Mouse (Mus musculus) cerebellum, postnatal 25 days (tissue): Measurements from ENCODE around the gene Rffl.
"Not testable (repeated sequence)": the region's sequence is repeated elsewhere in the genome, so short reads cannot be mapped to it uniquely, and the experiment has no call there.

ENCODE experiments used
- DNase-seq, 2 experiments: peaks; one replicate each; pipeline ENCODE4 v3.0.0; 2021; ENCODE audit warnings: mixed read lengths in 2 of 2

The Rffl gene

DNA sequence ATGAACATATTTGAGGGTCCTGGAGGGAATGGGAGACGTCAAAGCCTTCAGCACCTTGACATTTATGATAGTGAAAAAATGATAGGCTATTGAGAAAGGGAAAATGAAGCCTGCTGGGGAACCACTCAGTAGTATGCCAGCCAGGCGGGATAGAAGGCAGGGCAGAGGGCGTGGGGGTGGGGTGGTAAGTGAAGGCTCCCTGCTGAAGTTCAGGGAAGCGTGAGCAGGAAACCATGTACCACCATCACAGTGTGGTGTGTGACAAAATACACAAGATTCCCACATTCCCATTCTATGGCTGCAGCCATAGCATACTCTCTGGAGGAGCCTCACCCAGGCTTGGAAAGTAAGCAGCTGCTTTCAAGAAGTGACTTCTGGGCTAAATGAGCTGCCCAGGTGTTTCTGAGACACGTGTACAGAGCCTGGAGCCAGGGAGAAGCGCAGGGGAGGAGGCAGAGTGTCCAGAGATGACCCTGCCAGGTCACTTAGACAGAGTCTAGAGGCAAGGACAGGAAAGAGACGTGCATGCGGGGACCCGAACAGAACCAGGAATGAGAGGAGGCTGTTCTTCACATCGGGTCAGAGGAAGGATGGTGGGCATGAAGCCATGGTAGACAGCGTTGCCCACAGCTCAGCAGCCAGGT, 26.1 kb downstream of the Rffl start:
- no peak for DNase-seq

DNA sequence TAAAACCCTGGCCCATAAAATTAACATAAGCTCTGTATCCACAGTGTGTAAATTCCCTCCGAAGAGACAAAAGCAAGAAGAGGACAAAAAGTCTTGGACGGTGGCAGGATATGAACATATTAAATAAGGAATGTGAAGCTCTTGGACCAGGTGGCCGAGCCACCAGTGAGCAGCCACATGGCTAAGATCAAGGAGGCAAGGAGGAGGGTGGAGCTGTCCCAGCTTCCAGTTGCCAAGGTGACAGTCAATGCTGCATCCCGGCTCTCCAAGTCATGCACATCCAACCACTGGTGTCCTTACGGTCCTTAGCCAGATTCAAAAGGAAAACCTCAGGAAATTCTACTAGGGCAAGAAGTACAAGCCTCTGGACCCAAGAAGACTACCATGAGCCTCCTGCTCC, 32.5 kb downstream of the Rffl start:
- peak in 1 of 2 experiments; percentile 8 for DNase-seq

GRCm38 (mm10) chr11:82837848-82838247, 33.2 kb downstream of the Rffl start:
- DNase-seq, result peak in 1 of 2 experiments; percentile 8

DNA sequence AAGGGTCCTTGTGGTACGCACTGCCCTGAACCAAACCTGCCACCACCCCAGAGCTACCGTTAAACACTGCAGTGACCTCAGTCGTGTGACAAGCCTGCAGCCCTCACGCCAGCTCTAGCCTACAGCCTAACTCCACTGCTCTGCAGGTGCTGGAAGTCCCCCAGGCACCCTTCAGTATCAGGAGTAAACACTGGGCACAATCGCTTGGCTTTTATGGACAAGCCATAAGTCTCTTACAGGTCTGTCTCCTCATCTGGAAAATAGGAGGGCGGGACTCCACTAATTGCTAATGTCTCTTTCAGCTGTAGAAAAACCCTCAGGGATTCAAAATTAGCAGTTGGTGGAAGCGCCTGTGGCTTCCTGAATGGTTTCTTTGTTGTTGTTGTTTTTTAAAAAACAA, 33.8 kb downstream of the Rffl start:
- no peak for DNase-seq

DNA sequence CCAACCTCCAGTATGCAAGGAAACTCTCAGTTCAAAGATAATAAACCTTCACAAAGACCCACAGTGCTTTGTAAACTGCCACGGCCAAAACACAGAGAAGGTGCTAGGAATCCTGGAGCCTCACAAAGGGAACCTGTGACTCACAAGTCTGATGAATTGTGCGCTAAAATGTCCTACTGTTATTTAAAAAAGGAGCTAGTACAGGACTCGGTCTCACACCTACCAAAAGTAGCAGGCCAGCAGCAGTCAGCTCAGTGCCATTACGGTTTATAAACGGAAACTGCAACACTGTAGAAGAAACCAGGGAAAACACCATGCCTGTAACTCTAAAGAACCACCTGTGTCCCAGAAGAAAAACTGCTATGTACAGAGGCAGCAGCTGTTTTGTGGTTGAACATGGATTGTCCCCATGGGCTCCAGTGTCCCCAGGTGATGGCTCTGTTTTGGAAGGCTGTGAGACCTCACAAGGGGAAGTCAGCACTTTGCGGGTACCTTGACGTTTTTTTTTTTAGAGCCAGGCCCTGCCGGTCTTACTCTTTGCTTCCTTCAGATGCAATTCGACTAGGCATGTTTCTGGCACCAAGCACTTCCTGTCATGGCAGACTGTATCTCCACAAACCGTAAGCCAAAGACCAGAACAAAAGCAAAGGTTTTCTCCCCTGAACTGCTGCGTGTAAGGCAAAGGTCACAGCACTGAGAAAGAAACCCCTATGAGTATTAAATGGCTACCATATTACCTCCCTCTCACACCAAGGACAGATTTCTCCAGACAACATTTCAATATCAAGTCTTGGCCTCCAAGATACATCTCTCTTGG, 35.2 kb downstream of the Rffl start:
- no peak for DNase-seq

DNA sequence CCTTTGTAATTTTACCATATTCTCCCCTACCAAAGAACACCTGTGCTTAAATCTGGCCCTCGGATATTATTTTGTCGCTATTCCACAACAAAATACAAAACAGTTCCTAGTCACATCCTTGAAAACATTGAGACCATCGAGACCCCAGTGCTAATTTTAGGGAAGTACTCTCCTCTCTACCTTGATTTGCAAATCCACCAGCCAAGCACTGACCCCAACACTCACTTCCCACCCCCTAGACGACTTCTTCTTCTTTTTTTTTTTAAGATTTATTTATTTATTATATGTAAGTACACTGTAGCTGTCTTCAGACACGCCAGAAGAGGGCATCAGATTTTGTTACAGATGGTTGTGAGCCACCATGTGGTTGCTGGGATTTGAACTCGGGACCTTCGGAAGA, 36.7 kb downstream of the Rffl start:
- DNase-seq, result not testable (repeated sequence)

- DNase-seq, result no peak
Observed at GRCm38 (mm10) chr11:82833929-82834328, 37.1 kb downstream of the Rffl start.

GRCm38 (mm10) chr11:82832402-82832801, 38.6 kb downstream of the Rffl start:
- not testable (repeated sequence) for DNase-seq

DNA sequence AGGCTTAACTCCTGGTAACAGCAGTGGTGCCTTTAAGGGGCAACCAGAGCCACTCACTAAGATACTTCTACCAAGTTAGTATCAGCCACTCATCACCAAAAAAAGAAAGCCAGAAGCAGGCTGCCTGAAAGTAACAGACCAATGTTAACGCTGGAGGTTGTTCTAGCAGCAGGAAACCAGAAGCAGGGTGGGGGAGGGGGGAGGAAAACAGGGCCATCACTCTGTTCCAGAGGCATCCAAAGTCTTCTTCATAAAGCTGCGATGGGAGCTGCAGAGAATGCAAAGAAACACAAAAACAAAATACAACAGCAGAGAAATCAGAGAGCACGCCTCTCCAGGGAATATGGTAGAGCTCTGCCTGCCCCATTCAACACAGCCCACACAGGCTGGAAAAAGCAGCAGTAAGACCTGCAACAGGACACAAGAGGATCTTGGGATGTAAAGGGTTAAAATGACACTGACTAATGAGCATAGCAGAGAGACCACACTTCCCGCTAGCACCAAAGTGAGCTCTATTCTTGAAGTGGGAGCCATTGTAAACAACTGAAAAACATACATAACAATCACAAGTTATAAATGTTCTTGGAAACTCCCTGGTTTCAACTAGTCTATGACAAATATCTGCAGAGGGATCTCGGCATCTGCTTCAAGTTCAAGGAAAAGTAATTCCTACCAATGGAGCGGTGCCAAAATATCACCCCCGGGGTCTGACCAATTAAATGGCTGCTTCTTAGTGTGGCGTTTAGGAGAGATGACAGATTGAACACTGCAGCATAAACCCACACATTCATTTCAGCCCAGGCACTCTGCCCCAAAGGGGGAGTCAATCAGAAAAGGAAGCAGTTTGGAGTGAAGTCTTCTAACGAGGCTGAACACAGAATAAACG, 39.8 kb downstream of the Rffl start:
- DNase-seq, result no peak

DNA sequence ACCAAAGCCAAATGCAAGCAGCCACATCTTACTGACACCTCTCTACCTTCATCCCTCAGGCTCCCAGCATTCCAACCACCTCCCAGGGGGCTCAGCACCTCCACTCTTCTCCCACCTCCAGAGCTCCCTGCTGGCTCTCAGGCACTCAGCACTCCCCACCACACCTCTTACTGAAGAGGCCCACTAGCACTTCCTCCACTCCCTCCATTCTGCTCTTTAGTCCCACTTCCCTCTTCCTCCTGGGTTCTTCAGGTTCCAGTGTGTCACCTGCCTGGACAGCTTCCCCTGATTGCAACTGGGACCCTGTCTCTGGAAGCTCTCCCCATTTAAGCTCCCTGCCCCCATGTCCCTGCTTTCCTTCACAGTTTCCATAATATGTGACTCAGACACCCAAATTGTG, 44.2 kb downstream of the Rffl start:
- no peak for DNase-seq

DNA sequence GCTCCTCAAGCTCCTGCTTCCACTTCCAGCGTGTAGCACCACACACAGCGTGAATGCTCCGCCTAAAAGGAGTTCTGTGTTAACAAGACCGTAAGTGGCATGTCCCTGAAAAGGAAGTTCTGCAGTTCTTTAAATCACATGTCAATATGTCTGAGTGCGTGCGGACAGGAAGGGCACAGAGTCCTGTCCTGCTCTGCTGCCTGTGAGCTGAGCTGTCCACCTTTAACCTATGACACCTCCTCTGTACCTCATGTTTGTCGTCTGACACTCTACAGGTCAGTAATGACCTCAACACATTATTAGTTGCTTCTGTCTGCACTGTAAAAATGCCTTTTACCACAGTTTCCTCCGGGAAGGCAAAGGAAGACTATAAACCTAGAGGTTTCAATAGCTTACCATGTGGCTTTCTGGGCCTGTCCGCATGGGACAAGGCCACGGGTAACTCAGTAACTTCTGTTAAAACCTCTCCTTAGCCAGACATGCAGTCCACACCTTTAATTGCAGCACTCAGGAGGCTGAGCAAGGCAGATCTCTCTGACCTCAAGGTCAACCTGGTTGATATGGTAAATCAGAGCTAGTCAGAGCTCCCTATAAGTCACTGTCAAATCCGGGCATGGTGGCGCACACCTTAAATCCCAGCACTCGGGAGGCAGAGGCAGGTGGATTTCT, 50.1 kb downstream of the Rffl start:
- DNase-seq, result no peak

DNA sequence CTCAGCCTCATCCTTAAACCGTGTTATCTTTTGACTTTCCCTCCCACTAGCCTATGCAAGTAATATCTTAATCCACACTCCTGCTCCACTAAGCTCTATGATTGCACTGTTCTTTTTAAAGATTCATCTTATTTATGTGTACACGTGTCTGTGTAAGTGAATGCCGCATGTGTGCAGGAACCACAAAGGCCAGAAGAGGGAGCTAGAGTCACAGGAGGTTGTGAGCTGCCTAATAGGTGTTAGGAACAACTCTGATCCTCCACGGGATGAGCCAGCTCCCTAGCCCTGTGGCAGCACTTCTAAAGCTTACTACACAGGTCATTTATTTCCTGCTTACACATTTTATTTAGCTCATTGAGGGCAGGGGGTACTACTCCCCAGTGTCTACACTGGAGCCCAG, 51.7 kb downstream of the Rffl start:
- DNase-seq, result peak in 1 of 2 experiments; percentile 26

DNA sequence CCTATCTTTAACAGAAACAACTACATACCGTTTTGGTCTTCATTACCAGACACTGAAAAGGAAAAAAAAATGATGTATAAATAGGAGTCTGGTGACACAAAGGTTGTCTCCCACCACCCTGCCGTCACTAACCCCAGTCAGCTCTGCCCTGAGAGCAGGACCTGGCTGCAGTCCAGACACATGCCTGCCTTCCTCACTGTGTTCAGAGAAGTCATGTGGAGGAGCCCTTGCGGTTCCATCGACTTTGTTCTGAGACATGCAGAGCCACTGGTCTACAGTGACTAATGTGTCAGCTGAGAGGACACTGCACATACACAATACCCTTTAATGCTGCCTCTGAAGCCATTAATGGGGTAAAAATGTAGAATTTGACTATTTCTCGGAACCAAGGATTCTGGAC, 62.5 kb downstream of the Rffl start:
- peak in 1 of 2 experiments; percentile 23 for DNase-seq

GRCm38 (mm10) chr11:82807370-82807769, 63.6 kb downstream of the Rffl start:
- DNase-seq, result no peak

- no peak for DNase-seq
Observed at GRCm38 (mm10) chr11:82806656-82807055, 64.4 kb downstream of the Rffl start.

GRCm38 (mm10) chr11:82783453-82783852, 87.6 kb downstream of the Rffl start:
- no peak for DNase-seq

DNA sequence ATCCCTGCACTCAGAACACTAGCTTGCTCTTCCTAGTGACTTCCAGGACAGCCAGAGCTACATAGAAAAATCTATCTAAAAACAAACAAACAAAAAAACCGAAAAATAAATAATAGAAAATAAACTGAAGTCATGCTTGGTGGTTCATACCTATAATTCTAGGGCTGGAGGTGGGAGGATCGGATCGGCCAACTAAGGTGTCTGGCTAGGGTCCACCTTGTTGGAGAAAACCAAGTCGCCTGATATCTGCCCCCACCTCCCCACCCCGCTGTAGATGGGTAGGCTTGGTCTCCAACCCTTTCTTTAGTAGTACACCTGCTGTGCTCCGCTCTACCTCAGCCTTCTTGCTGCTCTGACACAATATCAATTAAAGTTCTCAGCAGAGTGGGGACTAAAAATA, 88.8 kb downstream of the Rffl start:
- no peak for DNase-seq

DNA sequence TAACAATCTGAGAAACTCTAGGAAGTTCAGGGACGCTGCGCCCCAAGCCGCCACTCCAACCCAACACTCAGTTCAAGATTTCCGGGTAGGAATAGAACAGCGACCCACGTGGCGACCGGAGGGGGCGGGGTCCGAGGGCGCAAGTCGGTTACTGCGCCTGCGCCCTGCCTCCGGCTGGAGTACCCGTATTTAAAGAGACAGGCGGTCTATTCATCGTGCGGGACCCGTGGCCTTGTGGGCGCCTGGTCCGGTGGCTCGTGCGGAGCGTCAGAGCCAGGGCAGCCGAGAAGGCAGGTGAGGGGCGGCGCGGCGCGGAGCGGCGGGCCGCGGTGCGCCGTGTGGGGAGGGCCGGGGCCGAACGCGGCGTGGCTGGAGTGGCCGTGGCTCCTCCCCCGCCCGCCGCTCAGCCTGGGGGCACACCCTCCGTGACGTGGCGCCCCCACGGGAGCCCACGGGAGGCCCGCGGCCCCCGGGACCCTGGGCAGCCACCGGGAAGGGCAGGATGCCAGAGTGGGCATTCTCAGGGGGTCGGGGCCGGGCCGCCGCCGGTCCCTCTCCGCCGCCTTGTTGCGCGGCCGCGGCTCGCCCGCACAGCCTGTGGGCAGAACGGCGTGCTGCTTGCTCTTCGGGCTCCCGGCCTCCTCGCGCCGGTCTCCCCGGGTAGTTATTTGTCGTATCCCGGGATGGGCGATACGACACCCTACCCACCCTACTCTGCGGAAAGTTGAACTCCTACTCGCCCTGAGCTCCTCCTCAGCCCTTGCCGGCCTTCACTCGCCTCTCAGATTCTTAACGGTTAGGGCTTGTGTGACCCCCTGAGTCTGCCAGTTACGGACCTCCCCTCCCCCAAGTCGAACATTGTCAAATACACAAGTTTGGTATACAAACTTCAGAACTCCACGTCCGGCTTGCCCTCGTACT, 89.8 kb downstream of the Rffl start, which contains the start of gene Lig3:
TSS of gene Lig3 (plus strand) at position 126 of the 921 bp plus-strand sequence.
- DNase-seq, result peak; percentile 96 to 98

DNA sequence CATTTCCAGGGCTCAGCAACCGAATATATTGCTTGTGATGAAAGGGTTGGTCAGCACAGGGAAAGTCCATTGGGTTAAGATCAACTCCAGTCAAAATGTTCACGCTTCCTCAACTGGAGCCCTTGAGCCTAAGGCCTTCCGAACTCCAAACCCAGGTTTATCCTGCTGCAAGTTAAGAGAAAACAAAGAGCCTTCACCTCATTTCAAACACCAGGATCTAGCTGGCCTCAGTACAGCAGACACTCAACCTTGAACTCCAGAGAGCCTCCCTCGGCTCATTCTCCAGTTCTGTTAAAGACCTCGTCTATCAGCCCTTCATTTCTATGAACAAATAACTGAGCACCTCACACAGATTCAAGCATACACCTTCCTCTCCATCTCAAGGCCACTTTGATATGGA, 90.9 kb downstream of the Rffl start:
- no peak for DNase-seq

DNA sequence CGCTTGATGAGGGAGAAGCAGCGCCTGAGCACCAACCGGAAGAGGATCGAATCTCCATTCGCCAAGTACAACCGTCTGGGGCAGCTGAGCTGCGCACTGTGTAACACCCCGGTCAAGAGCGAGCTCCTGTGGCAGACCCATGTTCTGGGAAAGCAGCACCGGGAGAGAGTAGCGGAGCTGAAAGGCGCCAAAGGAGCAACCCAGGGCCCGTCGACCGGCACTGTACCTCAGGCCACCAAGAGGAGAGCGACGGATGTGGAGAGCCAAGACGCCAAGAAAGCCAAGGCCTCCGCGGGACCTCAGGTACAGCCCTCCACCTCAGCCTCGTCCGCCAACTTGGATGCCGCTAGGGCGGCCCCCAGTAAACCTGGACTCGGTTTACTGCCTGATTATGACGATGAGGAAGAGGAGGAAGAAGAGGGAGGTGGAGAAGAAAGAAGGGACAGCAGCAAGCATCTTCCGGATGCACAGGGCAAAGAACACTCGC, 106.5 kb downstream of the Rffl start:
- no peak for DNase-seq

GRCm38 (mm10) chr11:82763742-82764437, 107.1 kb downstream of the Rffl start, which contains the start of the genes Cct6b and Zfp830:
Gene Cct6b, minus strand, starts transcription at chr11:82764321.
Gene Zfp830, plus strand, starts transcription at chr11:82764345.
- DNase-seq, result peak; percentile 96 to 97
